Mouse (Mus musculus): ENCODE measurements around the gene Frmpd3. TPM values are rescaled to one million over a fixed set of nuclear protein-coding genes. Genes with fewer than 3 reads are reported as not detected.

Gene Frmpd3
- total and polyA plus RNA-seq, 3 experiments = not detected

DNA sequence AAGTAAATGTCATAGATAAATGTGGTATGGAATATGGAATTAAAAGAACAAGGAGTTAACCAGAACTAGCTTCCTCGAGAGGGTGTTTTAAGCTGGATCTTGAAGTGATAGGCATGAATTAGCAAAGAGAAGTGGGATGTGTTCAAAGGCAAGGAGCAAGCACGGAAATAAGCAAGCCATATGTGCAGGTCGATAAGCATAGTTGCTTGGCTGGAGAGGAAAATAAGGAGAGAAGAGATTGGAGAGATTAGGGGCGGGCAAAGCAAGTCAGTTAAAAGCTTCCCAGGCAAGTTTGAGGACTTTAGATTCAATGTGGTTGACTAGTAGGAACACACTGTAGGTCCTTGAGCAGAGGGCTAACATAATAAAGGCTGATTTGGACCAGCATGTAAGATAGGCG, 65.5 kb downstream of the Frmpd3 start (continued):
- TF ChIP-seq ZMIZ1 (IDR thresholded peaks at IDR 0.05; ENCODE audit: low read depth, low read length) (no peak), RCOR1 (IDR thresholded peaks at IDR 0.05; ENCODE audit: low read depth, low read length) (peak; percentile 80), JUND (IDR thresholded peaks at IDR 0.05; ENCODE audit: low read depth, low read length) (no peak), MAZ (IDR thresholded peaks at IDR 0.05; ENCODE audit: low read depth, low read length) (no peak), HCFC1 (IDR thresholded peaks at IDR 0.05; ENCODE audit: low read depth, low read length) (no peak), UBTF (IDR thresholded peaks at IDR 0.05; ENCODE audit: borderline replicate concordance, insufficient read depth, low read depth, low read length) (no peak), MXI1 (IDR thresholded peaks at IDR 0.05; ENCODE audit: low read depth, low read length) (no peak), ZKSCAN1 (IDR thresholded peaks at IDR 0.05; ENCODE audit: low read depth, low read length) (no peak), POLR2AphosphoS2 (IDR thresholded peaks at IDR 0.05; ENCODE audit: low read length) (no peak)

GRCm38 (mm10) chrX:140418467-140418866, 76.4 kb downstream of the Frmpd3 start:
- H3K4me1 ChIP-seq (ENCODE audit: control insufficient read depth in 1 of 2, insufficient read depth in 2 of 2, low read length in 2 of 2) = no peaks in the 10 kb centered on the region
- H3K27me3 ChIP-seq (ENCODE audit: control insufficient read depth in 1 of 2, insufficient read depth in 2 of 2, low read length in 2 of 2) = peaks cover 8 to 28% of the 10 kb centered on the region in 2 experiments
- H3K36me3 ChIP-seq (ENCODE audit: control insufficient read depth in 1 of 2, insufficient read depth in 2 of 2, low read length in 2 of 2) = no peaks in the 10 kb centered on the region
- H3K79me2 ChIP-seq (ENCODE audit: control insufficient read depth, insufficient read depth, low read length, poor library complexity) = no peaks in the 10 kb centered on the region
- DNase-seq (ENCODE audit: low read depth, low spot score) = no peak
- no peak overlapping the region for H3K4me3 ChIP-seq (ENCODE audit: control insufficient read depth in 1 of 2, insufficient read depth in 1 of 2, low read depth in 2 of 2, low read length in 2 of 2)
- no peaks in the 10 kb centered on the region for H3K9me3 ChIP-seq (replicated peaks; ENCODE audit: insufficient read depth, low read length)
- no peak for TF ChIP-seq MYB (IDR thresholded peaks at IDR 0.05; ENCODE audit: low read depth, low read length)
- no peak overlapping the region for H3K27ac ChIP-seq (ENCODE audit: control insufficient read depth, low read depth, low read length)
- H3K9ac ChIP-seq (ENCODE audit: control insufficient read depth, low read depth, low read length, poor library complexity, severe bottlenecking) = no peak overlapping the region

DNA sequence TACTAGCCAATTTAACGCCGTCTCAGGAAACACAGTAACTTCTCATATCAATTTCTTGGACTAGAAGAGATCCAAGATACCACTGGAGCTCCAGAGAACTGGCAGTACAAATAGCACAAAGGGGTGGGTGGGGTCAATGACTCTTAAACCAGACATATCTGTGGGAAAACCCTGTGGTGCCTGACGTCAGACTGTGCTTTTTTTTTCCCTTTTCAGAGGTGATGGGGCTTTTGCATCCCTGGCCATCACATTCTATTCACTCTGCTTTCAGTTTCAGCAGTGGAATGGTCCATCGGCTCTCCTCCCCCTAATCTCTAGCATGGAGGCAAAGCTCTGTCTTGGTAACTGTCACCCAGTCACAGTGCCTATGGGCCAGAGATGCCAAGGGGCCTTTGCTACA, 85.1 kb downstream of the Frmpd3 start:
- no peaks in the 10 kb centered on the region; a peak in 1 of 4 replicates for H3K36me3 ChIP-seq (ENCODE audit: control insufficient read depth in 1 of 2, insufficient read depth in 2 of 2, low read length in 2 of 2)
- no peak for DNase-seq (ENCODE audit: low read depth, low spot score)
- H3K79me2 ChIP-seq (ENCODE audit: control insufficient read depth, insufficient read depth, low read length, poor library complexity) = no peaks in the 10 kb centered on the region
- no peak overlapping the region for H3K9ac ChIP-seq (ENCODE audit: control insufficient read depth, low read depth, low read length, poor library complexity, severe bottlenecking)
- H3K27ac ChIP-seq (ENCODE audit: control insufficient read depth, low read depth, low read length) = no peak overlapping the region
- H3K27me3 ChIP-seq (ENCODE audit: control insufficient read depth in 1 of 2, insufficient read depth in 2 of 2, low read length in 2 of 2) = peaks cover 0 to 10% of the 10 kb centered on the region in 2 experiments; a peak in 2 of 4 replicates
- no peaks in the 10 kb centered on the region for H3K9me3 ChIP-seq (replicated peaks; ENCODE audit: insufficient read depth, low read length)
- TF ChIP-seq ZNF384 (IDR thresholded peaks at IDR 0.05; ENCODE audit: low read depth, low read length) (0 out of 2 replicates have a peak, but pooled peaks have one; percentile 24), CHD1 (IDR thresholded peaks at IDR 0.05; ENCODE audit: low read depth, low read length) (no peak)
- no peak overlapping the region for H3K4me3 ChIP-seq (ENCODE audit: control insufficient read depth in 1 of 2, insufficient read depth in 1 of 2, low read depth in 2 of 2, low read length in 2 of 2)
- H3K4me1 ChIP-seq (ENCODE audit: control insufficient read depth in 1 of 2, insufficient read depth in 2 of 2, low read length in 2 of 2) = peaks cover 0 to 10% of the 10 kb centered on the region in 2 experiments; a peak in 2 of 4 replicates

- peak; percentile 65 for TF ChIP-seq SMC3 (IDR thresholded peaks at IDR 0.05; ENCODE audit: low read depth, low read length)
- TF ChIP-seq RAD21 (IDR thresholded peaks at IDR 0.05; ENCODE audit: low read depth, low read length) = peak; percentile 48
- TF ChIP-seq CTCF (IDR thresholded peaks at IDR 0.05 in 2 of 3, conservative IDR thresholded peaks at IDR 0.05 in 1 of 3; ENCODE audit: control insufficient read depth in 1 of 3, insufficient read depth in 1 of 3, low read depth in 2 of 3, low read length in 3 of 3, poor library complexity in 1 of 3, severe bottlenecking in 1 of 3) = peak; percentile 47 to 70 (median 49); a peak in 5 of 6 replicates
- no peak for TF ChIP-seq USF2 (IDR thresholded peaks at IDR 0.05; ENCODE audit: borderline replicate concordance in 1 of 2, insufficient read depth in 1 of 2, low read depth in 1 of 2, low read length in 2 of 2)
- peak; percentile 39; the same call in 1 of the 2 replicates for TF ChIP-seq ZC3H11A (IDR thresholded peaks at IDR 0.05; ENCODE audit: low read depth, low read length)
- TF ChIP-seq MAX (IDR thresholded peaks at IDR 0.05; ENCODE audit: low read length) = no peak
Observed at GRCm38 (mm10) chrX:140428252-140428651, 86.2 kb downstream of the Frmpd3 start.

More at GRCm38 (mm10) chrX:140428252-140428651, 86.2 kb downstream of the Frmpd3 start:
- Histone ChIP-seq H3K36me3 (ENCODE audit: control insufficient read depth in 1 of 2, insufficient read depth in 2 of 2, low read length in 2 of 2) (no peaks in the 10 kb centered on the region; a peak in 1 of 4 replicates), H3K9me3 (replicated peaks; ENCODE audit: insufficient read depth, low read length) (no peaks in the 10 kb centered on the region), H3K79me2 (ENCODE audit: control insufficient read depth, insufficient read depth, low read length, poor library complexity) (no peaks in the 10 kb centered on the region), H3K27ac (ENCODE audit: control insufficient read depth, low read depth, low read length) (no peak overlapping the region), H3K27me3 (ENCODE audit: control insufficient read depth in 1 of 2, insufficient read depth in 2 of 2, low read length in 2 of 2) (peaks cover 0 to 5% of the 10 kb centered on the region in 2 experiments; a peak in 1 of 4 replicates), H3K4me1 (ENCODE audit: control insufficient read depth in 1 of 2, insufficient read depth in 2 of 2, low read length in 2 of 2) (peaks cover 0 to 10% of the 10 kb centered on the region in 2 experiments; a peak in 2 of 4 replicates), H3K4me3 (ENCODE audit: control insufficient read depth in 1 of 2, insufficient read depth in 1 of 2, low read depth in 2 of 2, low read length in 2 of 2) (no peak overlapping the region), H3K9ac (ENCODE audit: control insufficient read depth, low read depth, low read length, poor library complexity, severe bottlenecking) (no peak overlapping the region)
- peak; percentile 58 for DNase-seq (ENCODE audit: low read depth, low spot score)
